Mouse (Mus musculus) embryonic stem cell, embryonic (primary cell): Measurements from ENCODE around the gene Myrfl.

ENCODE experiments used
- CTCF ChIA-PET, 4 experiments: fragments of 300-600 bp in 2 of 4; fragments of 350-600 bp in 2 of 4; sonication (Branson Sonifier 250); formaldehyde crosslinking; loops; one replicate each; lab custom pipeline; 2022; ENCODE audit warnings: inconsistent platforms in 2 of 4; lab: Charles Lee
- POLR2A ChIA-PET, 4 experiments: fragments of 300-600 bp in 2 of 4; fragments of 350-600 bp in 2 of 4; sonication (Branson Sonifier 250); formaldehyde crosslinking; loops; one replicate each; lab custom pipeline; 2022; ENCODE audit warnings: antibody characterized with exemption in 4 of 4, inconsistent platforms in 1 of 4; lab: Charles Lee

The Myrfl gene

GRCm38 (mm10) chr10:116920641-116921040 is 23.9 kb upstream of the Myrfl start:
- POLR2A ChIA-PET, result interaction anchor here in 2 of 4 experiments (0.6 to 1.7 kb wide), 13 partner anchors 10 to 720 kb away, joined by 3 to 9 read pairs (median 4); partner anchors contain the start of genes Cct2 (in 1 of the 2) and Yeats4 (in 1 of the 2)
- CTCF ChIA-PET, result interaction anchor here in 2 of 4 experiments (1.0 to 2.4 kb wide), 2 partner anchors 22 kb away, joined by 3 to 7 read pairs; no protein-coding TSS in a partner anchor

- ChIA-PET CTCF (interaction anchor here in 1 of 4 experiments (0.6 kb wide), 1 partner anchor 9 kb away, joined by 3 read pairs; no protein-coding TSS in a partner anchor), POLR2A (interaction anchor here in 2 of 4 experiments (0.6 to 1.7 kb wide), 10 partner anchors 9 to 721 kb away, joined by 3 to 9 read pairs (median 4); partner anchors contain the start of genes Cct2 (in 1 of the 2) and Yeats4 (in 1 of the 2))
Measured at GRCm38 (mm10) chr10:116919368-116920317, 22.9 kb upstream of the Myrfl start.

GRCm38 (mm10) chr10:116916581-116916980 is 19.9 kb upstream of the Myrfl start:
- ChIA-PET CTCF (interaction anchor here in 1 of 4 experiments (0.6 kb wide), 1 partner anchor 457 kb away, joined by 6 read pairs; no protein-coding TSS in a partner anchor), POLR2A (interaction anchor here in 1 of 4 experiments (1.2 kb wide), 1 partner anchor 147 kb away, joined by 3 read pairs; the partner anchor contains the start of gene Cct2)

- CTCF ChIA-PET, result interaction anchor here in 2 of 4 experiments (0.6 kb wide), 2 partner anchors 119 to 177 kb away, joined by 3 read pairs; no protein-coding TSS in a partner anchor
- POLR2A ChIA-PET, result interaction anchor here in 1 of 4 experiments (0.6 kb wide), 1 partner anchor 24 kb away, joined by 8 read pairs; no protein-coding TSS in a partner anchor
Measured at GRCm38 (mm10) chr10:116915286-116915685, 18.6 kb upstream of the Myrfl start.

- CTCF ChIA-PET, result no interaction called here
- POLR2A ChIA-PET, result interaction anchor here in 2 of 4 experiments (0.6 to 1.6 kb wide), 2 partner anchors 21 to 24 kb away, joined by 3 to 8 read pairs; no protein-coding TSS in a partner anchor
Measured at GRCm38 (mm10) chr10:116914586-116914985, 17.9 kb upstream of the Myrfl start.

GRCm38 (mm10) chr10:116913647-116914273 is 17.0 kb upstream of the Myrfl start:
- POLR2A ChIA-PET, result interaction anchor here in 2 of 4 experiments (0.7 to 1.6 kb wide), 2 partner anchors 22 to 164 kb away, joined by 3 read pairs; no protein-coding TSS in a partner anchor

GRCm38 (mm10) chr10:116912850-116913249 is 16.1 kb upstream of the Myrfl start:
- POLR2A ChIA-PET, result interaction anchor here in 1 of 4 experiments (1.3 kb wide), 1 partner anchor 9 kb away, joined by 4 read pairs; no protein-coding TSS in a partner anchor
- CTCF ChIA-PET, result interaction anchor here in 1 of 4 experiments (0.8 kb wide), 1 partner anchor 38 kb away, joined by 3 read pairs; the partner anchor contains the start of gene Rab3ip

More at GRCm38 (mm10) chr10:116913647-116914273, 17.0 kb upstream of the Myrfl start:
- CTCF ChIA-PET, result no interaction called here

GRCm38 (mm10) chr10:116908901-116909642 is 12.4 kb upstream of the Myrfl start:
- ChIA-PET POLR2A (interaction anchor here in 2 of 4 experiments (0.7 to 3.5 kb wide), 2 partner anchors 11 to 741 kb away, joined by 4 to 9 read pairs; no protein-coding TSS in a partner anchor), CTCF (no interaction called here)

GRCm38 (mm10) chr10:116906794-116907193 is 10.1 kb upstream of the Myrfl start:
- ChIA-PET CTCF (interaction anchor here in 1 of 4 experiments (0.5 kb wide), 1 partner anchor 335 kb away, joined by 4 read pairs; no protein-coding TSS in a partner anchor), POLR2A (interaction anchor here in 1 of 4 experiments (1.0 to 1.1 kb wide), 2 partner anchors 14 to 17 kb away, joined by 3 read pairs; no protein-coding TSS in a partner anchor)

- ChIA-PET POLR2A (interaction anchor here in 1 of 4 experiments (1.3 kb wide), 1 partner anchor 11 kb away, joined by 3 read pairs; no protein-coding TSS in a partner anchor), CTCF (interaction anchor here in 3 of 4 experiments (0.6 to 1.7 kb wide), 4 partner anchors 11 to 1068 kb away, joined by 3 to 4 read pairs (median 3); no protein-coding TSS in a partner anchor)
Measured at GRCm38 (mm10) chr10:116904503-116904908, 7.8 kb upstream of the Myrfl start.

- CTCF ChIA-PET, result no interaction called here
- POLR2A ChIA-PET, result interaction anchor here in 1 of 4 experiments (0.6 kb wide), 1 partner anchor 318 kb away, joined by 3 read pairs; no protein-coding TSS in a partner anchor
Measured at GRCm38 (mm10) chr10:116895108-116895833, 1.4 kb downstream of the Myrfl start.

- ChIA-PET CTCF (no interaction called here), POLR2A (interaction anchor here in 1 of 4 experiments (0.6 kb wide), 1 partner anchor 318 kb away, joined by 3 read pairs; no protein-coding TSS in a partner anchor)
Measured at GRCm38 (mm10) chr10:116894540-116894939, 2.2 kb downstream of the Myrfl start.

GRCm38 (mm10) chr10:116893753-116894152 is 3.0 kb downstream of the Myrfl start:
- POLR2A ChIA-PET, result interaction anchor here in 3 of 4 experiments (0.9 to 1.0 kb wide), 3 partner anchors 10 to 563 kb away, joined by 3 to 5 read pairs (median 3); no protein-coding TSS in a partner anchor
- CTCF ChIA-PET, result interaction anchor here (0.6 to 1.4 kb wide), 15 partner anchors 10 to 808 kb away, joined by 3 to 12 read pairs (median 3); no protein-coding TSS in a partner anchor

- POLR2A ChIA-PET, result interaction anchor here in 2 of 4 experiments (0.6 to 0.7 kb wide), 4 partner anchors 10 to 525 kb away, joined by 3 to 10 read pairs (median 6); no protein-coding TSS in a partner anchor
- CTCF ChIA-PET, result interaction anchor here in 3 of 4 experiments (0.6 to 0.9 kb wide), 6 partner anchors 53 to 1783 kb away, joined by 3 to 5 read pairs (median 3); no protein-coding TSS in a partner anchor
Measured at GRCm38 (mm10) chr10:116890587-116890986, 6.1 kb downstream of the Myrfl start.

- ChIA-PET CTCF (interaction anchor here in 1 of 4 experiments (0.5 to 2.0 kb wide), 3 partner anchors 58 to 356 kb away, joined by 3 to 5 read pairs (median 4); no protein-coding TSS in a partner anchor), POLR2A (no interaction called here)
Measured at GRCm38 (mm10) chr10:116884552-116884951, 12.2 kb downstream of the Myrfl start.

- ChIA-PET POLR2A (no interaction called here), CTCF (interaction anchor here in 3 of 4 experiments (0.6 to 2.0 kb wide), 4 partner anchors 10 to 151 kb away, joined by 3 to 7 read pairs (median 6); no protein-coding TSS in a partner anchor)
Measured at GRCm38 (mm10) chr10:116883531-116883930, 13.2 kb downstream of the Myrfl start.
